Mouse (Mus musculus): ENCODE data around the gene Cdca8. TPM values are rescaled to one million over a fixed set of nuclear protein-coding genes. Genes with fewer than 3 reads are reported as not detected.

The Cdca8 gene
- total and polyA plus RNA-seq, 3 experiments: 58.8 to 188 (median 101) TPM

- TF ChIP-seq MAZ (IDR thresholded peaks at IDR 0.05; ENCODE audit: low read depth, low read length): no peak
- no peak for TF ChIP-seq ETS1 (conservative IDR thresholded peaks at IDR 0.05; ENCODE audit: low read depth, low read length)
- peak in 1 of 2 experiments; percentile 38; a peak in 2 of 4 replicates for TF ChIP-seq CTCF (conservative IDR thresholded peaks at IDR 0.05 in 1 of 2, IDR thresholded peaks at IDR 0.05 in 1 of 2; ENCODE audit: low read depth in 2 of 2, low read length in 2 of 2)
- no peak for TF ChIP-seq SMC3 (IDR thresholded peaks at IDR 0.05; ENCODE audit: low read depth, low read length)
- TF ChIP-seq POLR2AphosphoS2 (IDR thresholded peaks at IDR 0.05; ENCODE audit: low read depth, low read length): no peak
- TF ChIP-seq POLR2A (IDR thresholded peaks at IDR 0.05; ENCODE audit: low read depth, low read length): no peak
- TF ChIP-seq ZNF384 (IDR thresholded peaks at IDR 0.05; ENCODE audit: low read depth, low read length): peak; percentile 93
- TF ChIP-seq SIN3A (IDR thresholded peaks at IDR 0.05; ENCODE audit: low read length): no peak
- Histone ChIP-seq H3K9me3 (replicated peaks; ENCODE audit: low read length) (peaks cover 12% of the 10 kb centered on the region), H3K4me1 (ENCODE audit: control insufficient read depth in 1 of 2, insufficient read depth in 2 of 2) (no peaks in the 10 kb centered on the region), H3K79me2 (replicated peaks; ENCODE audit: control insufficient read depth, extremely low read depth, insufficient read depth, poor library complexity, severe bottlenecking) (no peaks in the 10 kb centered on the region), H3K27me3 (replicated peaks) (peaks cover 45% of the 10 kb centered on the region), H3K9ac (ENCODE audit: insufficient read depth, low read depth) (no peak overlapping the region), H3K4me2 (ENCODE audit: insufficient read depth, low read depth, poor library complexity, severe bottlenecking) (no peak overlapping the region), H3K36me3 (replicated peaks in 1 of 2; ENCODE audit: control insufficient read depth in 1 of 2, insufficient read depth in 1 of 2, low read length in 1 of 2) (no peaks in the 10 kb centered on the region), H3K27ac (ENCODE audit: insufficient read depth, low read depth) (no peak overlapping the region), H3K4me3 (replicated peaks in 1 of 3; ENCODE audit: low read depth in 2 of 3, low read length in 2 of 3, poor library complexity in 1 of 3) (no peak overlapping the region)
- in situ Hi-C loops (cut with MboI; ENCODE audit: low pct_ligation_motif_present, low pct_unique_long_range_greater_than_20kb, low sequenced_read_pairs): loop anchor here (10.0 kb wide), 1 partner anchor 51 kb away; the partner anchor contains the start of genes 1110065P20Rik and Yrdc
- peak; percentile 25 for DNase-seq (ENCODE audit: extremely low read depth)
- dilution Hi-C loops (cut with MboI; ENCODE audit: extremely low pct_ligation_motif_present, extremely low pct_unique_long_range_greater_than_20kb, low sequenced_read_pairs): no loop called here
Measured at GRCm38 (mm10) chr4:124905417-124905816, 33.7 kb downstream of the Cdca8 start.

- Histone ChIP-seq H3K9ac (ENCODE audit: insufficient read depth, low read depth) (no peak overlapping the region), H3K27ac (ENCODE audit: insufficient read depth, low read depth) (no peak overlapping the region), H3K4me1 (ENCODE audit: control insufficient read depth in 1 of 2, insufficient read depth in 2 of 2) (no peaks in the 10 kb centered on the region), H3K79me2 (replicated peaks; ENCODE audit: control insufficient read depth, extremely low read depth, insufficient read depth, poor library complexity, severe bottlenecking) (no peaks in the 10 kb centered on the region), H3K4me3 (replicated peaks in 1 of 3; ENCODE audit: low read depth in 2 of 3, low read length in 2 of 3, poor library complexity in 1 of 3) (no peak overlapping the region), H3K9me3 (replicated peaks; ENCODE audit: low read length) (peaks cover 4% of the 10 kb centered on the region), H3K27me3 (replicated peaks) (peaks cover 76% of the 10 kb centered on the region), H3K4me2 (ENCODE audit: insufficient read depth, low read depth, poor library complexity, severe bottlenecking) (no peak overlapping the region), H3K36me3 (replicated peaks in 1 of 2; ENCODE audit: control insufficient read depth in 1 of 2, insufficient read depth in 1 of 2, low read length in 1 of 2) (no peaks in the 10 kb centered on the region)
- dilution Hi-C loops (cut with MboI; ENCODE audit: extremely low pct_ligation_motif_present, extremely low pct_unique_long_range_greater_than_20kb, low sequenced_read_pairs) (no loop called here), in situ Hi-C loops (cut with MboI; ENCODE audit: low pct_ligation_motif_present, low pct_unique_long_range_greater_than_20kb, low sequenced_read_pairs) (loop anchor here (10.0 kb wide), 1 partner anchor 45 kb away; the partner anchor contains the start of genes 1110065P20Rik and Yrdc)
- TF ChIP-seq MEF2A (IDR thresholded peaks at IDR 0.05; ENCODE audit: borderline replicate concordance, low read depth, low read length) (no peak), ETS1 (conservative IDR thresholded peaks at IDR 0.05; ENCODE audit: low read depth, low read length) (no peak), POLR2A (IDR thresholded peaks at IDR 0.05; ENCODE audit: low read depth, low read length) (no peak), JUND (conservative IDR thresholded peaks at IDR 0.05; ENCODE audit: low read depth, low read length) (no peak), MAZ (IDR thresholded peaks at IDR 0.05; ENCODE audit: low read depth, low read length) (no peak), ZKSCAN1 (IDR thresholded peaks at IDR 0.05; ENCODE audit: borderline replicate concordance, low read depth, low read length) (no peak), ZC3H11A (IDR thresholded peaks at IDR 0.05; ENCODE audit: low read depth, low read length) (no peak)
- DNase-seq (ENCODE audit: extremely low read depth): no peak
Measured at GRCm38 (mm10) chr4:124899906-124900305, 39.2 kb downstream of the Cdca8 start.

- in situ Hi-C loops (cut with MboI; ENCODE audit: low pct_ligation_motif_present, low pct_unique_long_range_greater_than_20kb, low sequenced_read_pairs): no loop called here
- H3K36me3 ChIP-seq (replicated peaks in 1 of 2; ENCODE audit: control insufficient read depth in 1 of 2, insufficient read depth in 1 of 2, low read length in 1 of 2): no peaks in the 10 kb centered on the region
- 0 out of 4 replicates have a peak, but pooled peaks cover 0 to 3% of the 10 kb centered on the region in 2 experiments for H3K4me1 ChIP-seq (ENCODE audit: control insufficient read depth in 1 of 2, insufficient read depth in 2 of 2)
- no peak overlapping the region for H3K9ac ChIP-seq (ENCODE audit: insufficient read depth, low read depth)
- H3K27me3 ChIP-seq (replicated peaks): peaks cover 81% of the 10 kb centered on the region
- no peak overlapping the region for H3K4me3 ChIP-seq (replicated peaks in 1 of 3; ENCODE audit: low read depth in 2 of 3, low read length in 2 of 3, poor library complexity in 1 of 3)
- peaks cover 7% of the 10 kb centered on the region for H3K9me3 ChIP-seq (replicated peaks; ENCODE audit: low read length)
- TF ChIP-seq USF2 (conservative IDR thresholded peaks at IDR 0.05; ENCODE audit: low read depth, low read length): no peak
- TF ChIP-seq HCFC1 (IDR thresholded peaks at IDR 0.05; ENCODE audit: low read depth, low read length): no peak
- TF ChIP-seq MEF2A (IDR thresholded peaks at IDR 0.05; ENCODE audit: borderline replicate concordance, low read depth, low read length): no peak
- TF ChIP-seq CHD2 (IDR thresholded peaks at IDR 0.05; ENCODE audit: low read length): no peak
- no peak for TF ChIP-seq USF1 (IDR thresholded peaks at IDR 0.05; ENCODE audit: low read depth, low read length)
- no peak overlapping the region for H3K27ac ChIP-seq (ENCODE audit: insufficient read depth, low read depth)
- H3K79me2 ChIP-seq (replicated peaks; ENCODE audit: control insufficient read depth, extremely low read depth, insufficient read depth, poor library complexity, severe bottlenecking): no peaks in the 10 kb centered on the region
- DNase-seq (ENCODE audit: extremely low read depth): no peak
- no peak overlapping the region for H3K4me2 ChIP-seq (ENCODE audit: insufficient read depth, low read depth, poor library complexity, severe bottlenecking)
- dilution Hi-C loops (cut with MboI; ENCODE audit: extremely low pct_ligation_motif_present, extremely low pct_unique_long_range_greater_than_20kb, low sequenced_read_pairs): no loop called here
Measured at GRCm38 (mm10) chr4:124898428-124898827, 40.7 kb downstream of the Cdca8 start.

Measured in CH12.LX (cell line).